Mouse (Mus musculus) neural tube, embryonic 11.5 days (tissue): Measurements from ENCODE around the gene Mx1. TPM values are rescaled to one million over a fixed set of nuclear protein-coding genes. Genes with fewer than 3 reads are reported as not detected.

Experiments
- ATAC-seq: fragments of 200-750 bp; cut with Nextera tagmentation; 2 replicates; pipeline ENCODE4 v1.8.0; 2017; ENCODE audit warnings: moderate number of reproducible peaks, mild to moderate bottlenecking, moderate TSS enrichment, moderate library complexity; ENCODE audit not compliant: insufficient read depth, low FRiP score, low TSS enrichment
- DNase-seq: peaks from one replicate; pipeline ENCODE4 v3.0.0-alpha.2; 2015; ENCODE audit warnings: low spot score
- H3K27ac ChIP-seq: fragments of 300-500 bp; sonication (generic); 2 replicates; pipeline ENCODE4 v1.5.1; 2014; ENCODE audit warnings: low read depth, mild to moderate bottlenecking, low read length
- H3K27me3 ChIP-seq: fragments of 300-500 bp; sonication (generic); 2 replicates; pipeline ENCODE4 v1.6.1; 2014; ENCODE audit warnings: mild to moderate bottlenecking, low read length, mixed read lengths; ENCODE audit not compliant: control insufficient read depth, insufficient read depth
- H3K36me3 ChIP-seq: fragments of 300-500 bp; sonication (generic); 2 replicates; pipeline ENCODE4 v1.6.1; 2014; ENCODE audit warnings: mild to moderate bottlenecking, low read length, moderate library complexity, mixed read lengths; ENCODE audit not compliant: control insufficient read depth, insufficient read depth
- H3K4me1 ChIP-seq: fragments of 300-500 bp; sonication (generic); 2 replicates; pipeline ENCODE4 v1.6.1; 2014; ENCODE audit warnings: low read length, mixed read lengths; ENCODE audit not compliant: control insufficient read depth, insufficient read depth
- H3K4me2 ChIP-seq: fragments of 300-500 bp; sonication (generic); 2 replicates; pipeline ENCODE4 v1.6.1; 2014; ENCODE audit warnings: low read depth, mild to moderate bottlenecking, moderate library complexity
- H3K4me3 ChIP-seq: fragments of 300-500 bp; sonication (generic); 2 replicates; pipeline ENCODE4 v1.5.1; 2014; ENCODE audit warnings: low read depth, low read length
- H3K9ac ChIP-seq: fragments of 300-500 bp; sonication (generic); 2 replicates; pipeline ENCODE4 v1.6.1; 2014; ENCODE audit warnings: mild to moderate bottlenecking, low read length
- H3K9me3 ChIP-seq: fragments of 300-500 bp; sonication (generic); 2 replicates; pipeline ENCODE4 v1.6.1; 2016; ENCODE audit warnings: low read length; ENCODE audit not compliant: control insufficient read depth
- WGBS: fragments of 180-500 bp; shearing (Covaris S2); extraction: QIAGEN DNeasy Blood & Tissue Kit; methylation state at CpG from one replicate; pipeline ENCODE4 v1.1.7; 2014; 5-methylcytosine and 5-hydroxymethylcytosine counted together
- polyA plus RNA-seq: library from polyadenylated mRNA; unstranded; fragments of >200 nt; fragmentation: Nextera tagmentation; extraction: Ambion mirVana; gene quantifications from 2 replicates; pipeline ENCODE4 v1.2.1, GENCODE M21; 2014

The Mx1 gene
- polyA plus RNA-seq, 1 experiment from 2014 or later, result not detected

DNA sequence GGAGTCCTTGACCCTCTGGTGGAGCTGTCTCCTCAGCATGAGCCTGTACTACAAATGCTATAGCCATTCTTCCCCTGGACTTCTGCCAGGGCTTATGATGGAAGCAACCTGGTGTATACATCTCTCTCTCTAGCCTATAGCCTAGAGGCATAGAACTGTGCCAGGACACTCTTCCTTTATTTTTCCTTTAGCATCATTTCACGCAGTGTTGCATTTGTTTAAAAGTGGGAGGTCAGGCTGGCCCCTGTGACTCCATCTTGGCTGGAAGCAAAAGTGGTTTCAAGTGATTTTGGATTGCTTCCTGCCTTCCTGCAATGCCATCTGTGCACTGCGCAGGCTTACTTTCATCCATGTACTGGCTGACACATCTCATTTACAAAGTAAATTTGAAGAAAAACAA lies 28.5 kb downstream of the Mx1 start:
- no peak overlapping the region for H3K4me2 ChIP-seq
- no peaks in the 10 kb centered on the region for H3K27me3 ChIP-seq
- no peaks in the 10 kb centered on the region for H3K9me3 ChIP-seq
- H3K36me3 ChIP-seq, result no peaks in the 10 kb centered on the region
- no peak overlapping the region for H3K4me3 ChIP-seq
- ATAC-seq, result no peak
- H3K27ac ChIP-seq, result no peak overlapping the region
- no peaks in the 10 kb centered on the region for H3K4me1 ChIP-seq
- WGBS, result 88% methylated on average over 2 of the region's 2 CpGs
- no peak for DNase-seq
- H3K9ac ChIP-seq, result no peak overlapping the region

DNA sequence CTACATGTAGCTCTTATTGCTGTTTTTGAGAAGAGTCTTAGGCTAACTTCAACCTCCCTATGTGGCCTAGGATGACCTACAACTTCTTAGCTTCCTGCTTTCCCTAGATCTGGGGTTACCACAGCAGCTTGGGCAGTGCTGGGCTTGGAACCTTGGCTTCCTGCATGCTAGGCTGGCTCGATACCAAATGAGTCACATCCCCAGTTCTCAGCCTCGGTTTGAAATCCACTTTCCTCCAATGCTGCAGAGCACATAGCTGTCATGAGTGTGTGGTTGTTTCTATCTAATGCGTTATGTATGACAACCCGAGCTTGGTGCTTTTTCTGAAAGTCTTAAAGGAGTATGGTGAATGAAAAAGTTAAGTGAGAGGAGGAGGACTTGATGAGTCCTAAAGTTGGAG lies 31.4 kb downstream of the Mx1 start:
- Histone ChIP-seq H3K4me3 (no peak overlapping the region), H3K27ac (no peak overlapping the region), H3K4me1 (no peaks in the 10 kb centered on the region), H3K27me3 (no peaks in the 10 kb centered on the region), H3K9ac (no peak overlapping the region), H3K36me3 (no peaks in the 10 kb centered on the region), H3K9me3 (no peaks in the 10 kb centered on the region), H3K4me2 (no peak overlapping the region)
- DNase-seq, result no peak
- 84% methylated on average over 4 of the region's 4 CpGs for WGBS
- ATAC-seq, result no peak

GRCm38 (mm10) chr16:97430091-97430490 lies 32.6 kb downstream of the Mx1 start:
- Histone ChIP-seq H3K27ac (no peak overlapping the region), H3K4me2 (no peak overlapping the region)
- ATAC-seq, result no peak

DNA sequence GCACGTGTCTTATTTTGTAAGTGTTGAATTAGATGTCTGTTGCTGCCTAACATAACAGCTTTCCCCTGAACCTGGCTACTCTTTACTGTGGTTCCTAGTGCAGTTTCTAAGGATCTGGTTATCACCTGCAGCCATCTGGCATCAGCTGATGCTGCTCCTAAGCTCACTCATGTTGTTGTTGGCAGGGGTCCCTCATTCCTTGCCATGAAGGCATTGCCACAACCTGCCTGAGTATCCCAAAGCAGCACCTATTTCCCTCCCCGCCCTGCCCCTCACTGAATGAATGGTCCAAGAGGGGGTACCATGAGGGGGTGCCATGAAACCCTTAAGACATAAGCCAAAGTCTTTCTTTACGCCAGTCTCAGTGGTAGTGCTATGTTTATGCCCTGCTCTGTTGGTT lies 34.7 kb downstream of the Mx1 start:
- H3K36me3 ChIP-seq, result no peaks in the 10 kb centered on the region
- no peak overlapping the region for H3K9ac ChIP-seq
- H3K4me3 ChIP-seq, result no peak overlapping the region
- no peak overlapping the region for H3K4me2 ChIP-seq
- H3K9me3 ChIP-seq, result no peaks in the 10 kb centered on the region
- H3K4me1 ChIP-seq, result no peaks in the 10 kb centered on the region
- ATAC-seq, result no peak
- H3K27me3 ChIP-seq, result no peaks in the 10 kb centered on the region
- WGBS, result 82% methylated on average over 3 of the region's 3 CpGs
- no peak overlapping the region for H3K27ac ChIP-seq
- DNase-seq, result no peak

More at GRCm38 (mm10) chr16:97430091-97430490, 32.6 kb downstream of the Mx1 start:
- DNase-seq, result no peak
- no peaks in the 10 kb centered on the region for H3K27me3 ChIP-seq
- H3K4me1 ChIP-seq, result no peaks in the 10 kb centered on the region
- no peak overlapping the region for H3K4me3 ChIP-seq
- H3K36me3 ChIP-seq, result no peaks in the 10 kb centered on the region
- H3K9ac ChIP-seq, result no peak overlapping the region
- H3K9me3 ChIP-seq, result no peaks in the 10 kb centered on the region
- 95% methylated on average over 4 of the region's 4 CpGs for WGBS

GRCm38 (mm10) chr16:97423627-97424026 lies 39.1 kb downstream of the Mx1 start:
- Histone ChIP-seq H3K27ac (no peak overlapping the region), H3K4me2 (no peak overlapping the region), H3K9ac (no peak overlapping the region), H3K36me3 (no peaks in the 10 kb centered on the region), H3K27me3 (no peaks in the 10 kb centered on the region), H3K9me3 (no peaks in the 10 kb centered on the region), H3K4me3 (no peak overlapping the region), H3K4me1 (no peaks in the 10 kb centered on the region)
- WGBS, result 90% methylated on average over 1 of the region's 1 CpGs
- DNase-seq, result no peak
- no peak for ATAC-seq

DNA sequence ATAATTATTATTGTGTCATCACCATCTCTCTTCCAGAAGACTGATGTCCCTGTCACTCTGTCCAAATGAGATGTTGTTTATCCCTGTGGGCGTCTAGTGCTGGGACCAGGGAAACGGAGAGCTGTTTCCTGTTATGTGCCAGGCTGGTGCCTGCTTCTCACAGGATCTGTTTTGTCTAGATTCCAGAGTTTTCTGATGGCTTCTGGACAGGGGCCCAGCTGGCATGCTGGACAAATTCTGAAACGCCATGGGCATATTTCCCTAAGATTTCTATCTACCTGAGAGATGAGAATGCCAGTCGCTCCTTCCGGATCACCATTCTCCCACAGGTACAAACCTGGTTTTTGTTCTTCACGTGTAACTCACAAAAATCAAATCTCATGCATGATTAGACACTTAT lies 41.0 kb downstream of the Mx1 start:
- Histone ChIP-seq H3K9me3 (no peaks in the 10 kb centered on the region), H3K4me2 (no peak overlapping the region), H3K4me3 (no peak overlapping the region), H3K9ac (no peak overlapping the region), H3K4me1 (no peaks in the 10 kb centered on the region), H3K27ac (no peak overlapping the region), H3K27me3 (no peaks in the 10 kb centered on the region), H3K36me3 (no peaks in the 10 kb centered on the region)
- DNase-seq (no peak), ATAC-seq (no peak)
- WGBS, result 90% methylated on average over 6 of the region's 6 CpGs

GRCm38 (mm10) chr16:97418749-97419453 lies 43.8 kb downstream of the Mx1 start:
- Histone ChIP-seq H3K36me3 (no peaks in the 10 kb centered on the region), H3K4me2 (no peak overlapping the region), H3K9ac (no peak overlapping the region), H3K9me3 (no peaks in the 10 kb centered on the region), H3K27me3 (no peaks in the 10 kb centered on the region), H3K4me3 (no peak overlapping the region), H3K27ac (no peak overlapping the region), H3K4me1 (no peaks in the 10 kb centered on the region)
- WGBS, result 92% methylated on average over 6 of the region's 6 CpGs
- ATAC-seq (no peak), DNase-seq (no peak)

- Histone ChIP-seq H3K36me3 (no peaks in the 10 kb centered on the region), H3K4me3 (no peak overlapping the region), H3K4me1 (no peaks in the 10 kb centered on the region), H3K9me3 (no peaks in the 10 kb centered on the region), H3K9ac (no peak overlapping the region), H3K4me2 (no peak overlapping the region), H3K27ac (no peak overlapping the region), H3K27me3 (no peaks in the 10 kb centered on the region)
- ATAC-seq (peak; percentile 85), DNase-seq (peak; percentile 71)
- 15% methylated on average over 4 of the region's 4 CpGs for WGBS
These were observed 44.7 kb downstream of the Mx1 start for GRCm38 (mm10) chr16:97417896-97418542.

- no peak overlapping the region for H3K4me3 ChIP-seq
- 90% methylated on average over 5 of the region's 5 CpGs for WGBS
- no peaks in the 10 kb centered on the region for H3K27me3 ChIP-seq
- H3K4me1 ChIP-seq, result no peaks in the 10 kb centered on the region
- no peak overlapping the region for H3K27ac ChIP-seq
- DNase-seq (no peak), ATAC-seq (no peak)
- no peak overlapping the region for H3K9ac ChIP-seq
- no peaks in the 10 kb centered on the region for H3K36me3 ChIP-seq
- H3K4me2 ChIP-seq, result no peak overlapping the region
- H3K9me3 ChIP-seq, result no peaks in the 10 kb centered on the region
These were observed 57.2 kb downstream of the Mx1 start for GRCm38 (mm10) chr16:97405476-97406012.
